Mouse (Mus musculus) heart, adult 2 months (tissue): Measurements from ENCODE around the gene Pappa.

ENCODE experiments used
- CTCF ChIP-seq: fragments of 200-600 bp; IDR thresholded peaks from 2 replicates; pipeline ENCODE4 v1.8.1; 2022; ENCODE audit warnings: antibody characterized with exemption, mild to moderate bottlenecking, moderate library complexity
- EP300 ChIP-seq: fragments of 200-500 bp; IDR thresholded peaks from 2 replicates; pipeline ENCODE4 v1.6.1; 2011; ENCODE audit warnings: low read depth, low read length, control low read depth; ENCODE audit not compliant: insufficient read depth
- POLR2A ChIP-seq: fragments of 200-500 bp; IDR thresholded peaks from 2 replicates; pipeline ENCODE4 v1.6.1; 2011; ENCODE audit warnings: mild to moderate bottlenecking, low read depth, low read length, control low read depth; ENCODE audit not compliant: insufficient read depth

GRCm38 (mm10) chr4:65216682-65217081 lies 92.7 kb downstream of the Pappa start:
- no peak for TF ChIP-seq CTCF
- TF ChIP-seq EP300, result no peak
- TF ChIP-seq POLR2A, result no peak
